Mouse (Mus musculus) heart, embryonic 16.5 days (tissue): ENCODE data around the gene Map4k3. TPM values are rescaled to one million over a fixed set of nuclear protein-coding genes. Genes with fewer than 3 reads are reported as not detected.

Experiments
- ATAC-seq: fragments of 200-750 bp; cut with Nextera tagmentation; replicated peaks from 2 replicates; pipeline ENCODE4 v1.8.0; 2017; ENCODE audit warnings: moderate number of reproducible peaks; ENCODE audit not compliant: insufficient read depth, low FRiP score; ENCODE audit errors: extremely low read depth
- H3K27ac ChIP-seq: fragments of 300-500 bp; sonication (generic); 2 replicates; pipeline ENCODE4 v1.5.1; 2014; ENCODE audit warnings: mild to moderate bottlenecking, low read length, control low read depth, moderate library complexity
- H3K27me3 ChIP-seq: fragments of 300-500 bp; sonication (generic); 2 replicates; pipeline ENCODE4 v1.6.1; 2014; ENCODE audit warnings: low read length, mixed read lengths; ENCODE audit not compliant: control insufficient read depth, insufficient read depth
- H3K36me3 ChIP-seq: fragments of 300-500 bp; sonication (generic); 2 replicates; pipeline ENCODE4 v1.6.1; 2014; ENCODE audit not compliant: control insufficient read depth, insufficient read depth
- H3K4me1 ChIP-seq: fragments of 300-500 bp; sonication (generic); 2 replicates; pipeline ENCODE4 v1.6.1; 2014; ENCODE audit warnings: low read length, mixed read lengths; ENCODE audit not compliant: control insufficient read depth, insufficient read depth
- H3K4me2 ChIP-seq: fragments of 300-500 bp; sonication (generic); 2 replicates; pipeline ENCODE4 v1.6.1; 2014; ENCODE audit warnings: low read depth, mild to moderate bottlenecking, control low read depth, low read length
- H3K4me3 ChIP-seq: fragments of 300-500 bp; sonication (generic); 2 replicates; pipeline ENCODE4 v1.5.1; 2014; ENCODE audit warnings: mild to moderate bottlenecking, control low read depth, low read length
- H3K9ac ChIP-seq: fragments of 300-500 bp; sonication (generic); 2 replicates; pipeline ENCODE4 v1.6.1; 2014; ENCODE audit warnings: low read length, control low read depth
- H3K9me3 ChIP-seq: fragments of 300-500 bp; sonication (generic); replicated peaks from 2 replicates; pipeline ENCODE4 v1.6.1; 2016; ENCODE audit warnings: low read length; ENCODE audit not compliant: control insufficient read depth
- WGBS: fragments of 180-500 bp; shearing (Covaris S2); extraction: QIAGEN DNeasy Blood & Tissue Kit; methylation state at CpG from one replicate; pipeline ENCODE4 v1.1.7; 2014; 5-methylcytosine and 5-hydroxymethylcytosine counted together
- polyA plus RNA-seq: library from polyadenylated mRNA; unstranded; fragments of >200 nt; fragmentation: Nextera tagmentation; extraction: Ambion mirVana; gene quantifications from 2 replicates; pipeline ENCODE4 v1.2.1, GENCODE M21; 2015

Gene Map4k3
- polyA plus RNA-seq, 1 experiment from 2014 or later: 17.9 TPM

DNA sequence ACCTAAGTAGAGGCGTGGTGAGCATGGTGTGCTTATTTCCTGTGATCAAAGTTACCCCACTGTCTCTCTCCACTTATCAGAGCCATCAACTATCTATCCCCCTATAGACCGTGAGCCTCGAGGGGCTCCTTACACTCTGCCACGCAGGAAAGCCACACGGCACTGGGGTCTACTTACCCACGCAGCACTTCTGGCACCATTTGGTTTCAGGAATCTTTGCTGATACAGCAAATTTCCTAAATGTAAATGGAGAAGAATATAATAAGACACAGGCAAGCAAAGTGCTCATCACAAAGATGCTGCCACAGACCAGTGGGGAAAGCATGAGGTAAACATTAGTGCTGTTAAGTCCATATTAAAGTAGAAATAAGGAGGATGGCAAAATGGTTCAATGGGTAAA lies 124.5 kb downstream of the Map4k3 start:
- Histone ChIP-seq H3K4me1 (no peaks in the 10 kb centered on the region), H3K9me3 (no peaks in the 10 kb centered on the region), H3K27me3 (no peaks in the 10 kb centered on the region), H3K9ac (no peak overlapping the region), H3K4me3 (no peak overlapping the region), H3K36me3 (peaks cover 72% of the 10 kb centered on the region), H3K27ac (no peak overlapping the region), H3K4me2 (no peak overlapping the region)
- 89% methylated on average over 6 of the region's 6 CpGs for WGBS
- ATAC-seq: no peak

DNA sequence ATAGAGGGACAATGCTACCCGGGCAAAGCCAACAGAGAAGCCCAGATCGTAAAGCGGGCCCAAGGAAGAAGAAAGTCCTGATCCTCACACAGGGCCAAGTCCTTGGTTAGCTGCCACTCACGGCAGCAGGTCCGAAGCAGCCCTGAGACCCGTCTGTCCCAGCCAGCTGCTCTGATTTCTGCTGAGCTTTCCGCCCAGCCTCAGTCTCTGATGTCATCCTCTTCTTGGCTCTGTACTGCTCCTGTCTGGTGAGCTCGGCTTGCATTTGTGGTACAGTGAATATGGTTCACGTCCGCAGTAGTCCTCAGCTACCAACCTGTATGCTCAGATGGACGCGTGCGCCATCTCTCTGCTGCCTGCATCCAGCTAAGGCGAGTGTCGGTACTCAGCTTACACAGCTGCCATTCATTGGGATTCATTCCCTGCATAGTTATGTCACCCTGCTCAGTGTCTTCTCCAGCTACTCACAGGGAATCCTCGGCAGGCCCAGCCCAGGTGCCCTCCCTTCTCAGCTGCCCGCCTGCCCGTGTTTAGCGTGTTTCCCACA lies 125.1 kb downstream of the Map4k3 start:
- Histone ChIP-seq H3K4me3 (no peak overlapping the region), H3K9me3 (no peaks in the 10 kb centered on the region), H3K36me3 (peaks cover 66% of the 10 kb centered on the region), H3K4me1 (no peaks in the 10 kb centered on the region), H3K4me2 (no peak overlapping the region), H3K9ac (no peak overlapping the region), H3K27me3 (no peaks in the 10 kb centered on the region), H3K27ac (no peak overlapping the region)
- 89% methylated on average over 19 of the region's 19 CpGs for WGBS
- ATAC-seq: no peak

DNA sequence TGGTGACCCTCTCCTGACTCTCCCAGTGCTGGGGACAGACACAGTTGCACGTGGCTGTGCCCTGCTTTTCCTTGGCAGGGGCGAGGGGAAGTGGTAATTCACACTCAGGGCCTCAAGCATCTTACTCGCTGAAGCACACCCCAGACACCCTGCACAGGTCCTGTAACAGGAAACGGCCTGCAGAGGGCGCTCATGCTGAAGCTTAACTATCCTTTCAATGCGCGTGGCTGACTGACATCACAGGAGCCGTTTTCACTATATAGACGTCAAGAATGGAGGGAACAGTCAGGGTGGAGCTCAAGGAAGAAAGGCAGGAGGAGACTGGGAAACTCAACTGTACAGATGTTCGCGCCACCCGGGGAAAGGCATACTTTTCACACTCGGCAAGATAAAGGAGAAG lies 126.9 kb downstream of the Map4k3 start:
- Histone ChIP-seq H3K9ac (no peak overlapping the region), H3K4me3 (no peak overlapping the region), H3K9me3 (no peaks in the 10 kb centered on the region), H3K4me1 (no peaks in the 10 kb centered on the region), H3K27ac (no peak overlapping the region), H3K4me2 (no peak overlapping the region), H3K27me3 (no peaks in the 10 kb centered on the region), H3K36me3 (peaks cover 67% of the 10 kb centered on the region)
- 60% methylated on average over 13 of the region's 13 CpGs for WGBS
- no peak for ATAC-seq

DNA sequence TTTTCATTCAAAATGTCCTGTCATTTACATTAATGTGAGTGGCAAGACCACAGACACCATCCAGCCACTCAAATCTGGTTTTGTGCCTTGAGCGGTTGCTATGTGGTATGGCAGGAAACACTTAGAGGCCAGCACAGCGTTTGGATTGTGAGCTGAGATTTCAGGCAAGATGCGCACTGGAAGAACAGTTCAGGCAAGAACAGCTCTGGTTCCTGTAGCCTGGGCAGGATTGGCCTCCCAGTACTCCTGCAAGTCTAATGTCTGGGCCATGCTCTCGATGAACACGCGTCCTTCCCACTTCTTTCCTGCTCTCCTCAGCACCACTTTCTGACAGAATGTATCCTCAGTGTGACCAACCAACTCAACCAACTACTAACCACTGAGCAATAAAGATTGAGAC lies 145.2 kb downstream of the Map4k3 start:
- no peak for ATAC-seq
- H3K4me1 ChIP-seq: no peaks in the 10 kb centered on the region
- H3K36me3 ChIP-seq: peaks cover 26% of the 10 kb centered on the region
- H3K27ac ChIP-seq: no peak overlapping the region
- no peaks in the 10 kb centered on the region for H3K27me3 ChIP-seq
- no peak overlapping the region for H3K4me2 ChIP-seq
- no peak overlapping the region for H3K4me3 ChIP-seq
- H3K9me3 ChIP-seq: no peaks in the 10 kb centered on the region
- WGBS: 91% methylated on average over 6 of the region's 6 CpGs
- H3K9ac ChIP-seq: no peak overlapping the region

DNA sequence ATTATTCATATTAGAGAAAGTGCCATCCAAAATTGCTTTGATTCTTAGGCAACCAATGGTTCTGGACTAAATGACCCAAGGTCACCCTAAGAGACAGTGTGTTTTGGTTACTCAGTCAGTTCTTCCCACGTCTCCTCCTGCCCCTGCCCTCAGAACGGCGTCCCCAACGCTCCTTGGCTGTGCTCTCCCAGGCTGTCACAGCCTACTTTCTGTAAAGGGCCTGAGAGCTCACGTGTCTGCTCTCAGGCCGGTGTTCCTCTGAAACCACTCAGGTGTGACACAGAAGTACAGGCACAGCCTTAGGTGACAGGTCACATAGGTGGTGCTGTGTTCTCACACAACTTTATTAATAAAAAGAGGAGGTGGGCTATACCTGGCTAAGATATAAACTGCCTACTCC lies 148.4 kb downstream of the Map4k3 start:
- H3K4me2 ChIP-seq: no peak overlapping the region
- no peak overlapping the region for H3K4me3 ChIP-seq
- no peak overlapping the region for H3K27ac ChIP-seq
- 69% methylated on average over 6 of the region's 6 CpGs for WGBS
- H3K9me3 ChIP-seq: 0 out of 2 replicates have a peak, but pooled peaks cover 2% of the 10 kb centered on the region
- H3K4me1 ChIP-seq: peaks cover 8% of the 10 kb centered on the region
- no peak overlapping the region for H3K9ac ChIP-seq
- no peak for ATAC-seq
- H3K27me3 ChIP-seq: no peaks in the 10 kb centered on the region
- H3K36me3 ChIP-seq: peaks cover 26% of the 10 kb centered on the region

- peaks cover 20% of the 10 kb centered on the region for H3K36me3 ChIP-seq
- WGBS: 94% methylated on average over 9 of the region's 9 CpGs
- no peak overlapping the region for H3K27ac ChIP-seq
- no peak overlapping the region for H3K9ac ChIP-seq
- H3K27me3 ChIP-seq: no peaks in the 10 kb centered on the region
- H3K4me1 ChIP-seq: peaks cover 8% of the 10 kb centered on the region
- H3K4me3 ChIP-seq: no peak overlapping the region
- 0 out of 2 replicates have a peak, but pooled peaks cover 2% of the 10 kb centered on the region for H3K9me3 ChIP-seq
- H3K4me2 ChIP-seq: no peak overlapping the region
- ATAC-seq: no peak
These were observed 149.2 kb downstream of the Map4k3 start for GRCm38 (mm10) chr17:80579089-80579488.

GRCm38 (mm10) chr17:80578041-80578440 lies 150.2 kb downstream of the Map4k3 start:
- Histone ChIP-seq H3K9ac (no peak overlapping the region), H3K4me3 (no peak overlapping the region), H3K4me1 (peaks cover 8% of the 10 kb centered on the region), H3K36me3 (peaks cover 11% of the 10 kb centered on the region), H3K9me3 (0 out of 2 replicates have a peak, but pooled peaks cover 2% of the 10 kb centered on the region), H3K4me2 (no peak overlapping the region), H3K27ac (no peak overlapping the region), H3K27me3 (no peaks in the 10 kb centered on the region)
- 83% methylated on average over 1 of the region's 1 CpGs for WGBS
- ATAC-seq: no peak

- WGBS: 72% methylated on average over 15 of the region's 15 CpGs
- Histone ChIP-seq H3K4me2 (peak within 1 kb of the TSS; percentile 93), H3K27ac (no peak within 1 kb of the TSS), H3K27me3 (no peaks in the 10 kb centered on the region), H3K4me1 (peaks cover 8% of the 10 kb centered on the region), H3K9ac (peak within 1 kb of the TSS; percentile 60), H3K4me3 (peak within 1 kb of the TSS; percentile 56), H3K9me3 (0 out of 2 replicates have a peak, but pooled peaks cover 2% of the 10 kb centered on the region), H3K36me3 (peaks cover 7% of the 10 kb centered on the region; the same call in 1 of the 2 replicates)
- no peak for ATAC-seq
These were observed 150.6 kb downstream of the Map4k3 start, which contains the start of gene Cdkl4 for GRCm38 (mm10) chr17:80577639-80578038. TSS of gene Cdkl4 (minus strand) at chr17:80577813.

GRCm38 (mm10) chr17:80577214-80577613 lies 151.1 kb downstream of the Map4k3 start:
- H3K9me3 ChIP-seq: 0 out of 2 replicates have a peak, but pooled peaks cover 2% of the 10 kb centered on the region
- peak; percentile 60; the same call in 1 of the 2 replicates for ATAC-seq
- peak overlapping the region; percentile 93 for H3K4me2 ChIP-seq
- H3K4me3 ChIP-seq: peak overlapping the region; percentile 56
- peak overlapping the region; percentile 60 for H3K9ac ChIP-seq
- H3K36me3 ChIP-seq: peaks cover 6% of the 10 kb centered on the region; the same call in 1 of the 2 replicates
- WGBS: 1% methylated on average over 30 of the region's 30 CpGs
- H3K27me3 ChIP-seq: no peaks in the 10 kb centered on the region
- peaks cover 8% of the 10 kb centered on the region for H3K4me1 ChIP-seq
- H3K27ac ChIP-seq: no peak overlapping the region
